11 mouse cellular contexts compared by ENCODE assay signal in the genomic region with DNA sequence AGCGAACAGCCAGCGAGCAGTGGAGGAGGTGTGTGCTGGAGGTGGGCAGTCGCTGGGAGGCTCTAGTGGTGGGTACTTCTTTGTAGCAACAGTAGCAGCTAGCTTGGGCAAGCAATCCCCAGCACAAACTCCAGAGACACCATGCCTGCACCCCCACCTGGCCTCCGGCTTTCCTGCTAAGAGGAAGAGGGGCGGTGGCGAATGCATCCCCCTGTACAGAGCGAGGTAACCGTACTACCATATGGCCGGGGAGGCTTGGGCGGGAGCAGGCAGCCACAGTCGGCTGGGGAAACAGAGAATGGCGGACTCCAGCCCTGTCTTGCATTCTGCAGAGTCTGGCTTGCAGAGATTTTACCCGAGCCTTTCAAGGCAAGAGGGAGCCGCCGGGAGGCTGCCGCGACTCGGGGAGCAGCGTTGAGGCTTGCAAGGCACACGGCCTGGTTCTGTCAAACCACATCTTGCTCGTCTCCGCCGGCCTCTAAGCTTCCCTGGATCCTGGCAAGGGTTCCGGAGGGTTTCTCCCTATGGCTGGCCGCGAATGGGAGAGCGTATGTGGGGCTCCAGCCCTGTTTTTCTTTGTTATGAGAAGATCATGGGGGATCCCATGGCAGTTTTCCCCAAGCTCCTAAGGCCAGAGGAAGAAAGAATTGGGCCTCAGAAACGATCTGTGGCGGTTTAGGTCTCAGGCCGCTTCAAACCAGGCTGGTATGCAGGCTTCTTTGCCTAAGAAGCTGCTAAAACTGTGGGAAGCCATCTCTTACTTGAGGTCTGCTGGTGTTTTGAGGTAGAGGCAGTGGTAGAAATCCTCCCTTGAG. TPM values are rescaled to one million over a fixed set of nuclear protein-coding genes. Genes with fewer than 3 reads are reported as not detected.
A peak's percentile ranks its signal among the peaks of the same experiment; 100 is the strongest.
DNase-seq lines count a peak whose midpoint lies in the region; ATAC-seq lines count a peak whose summit lies in the region.
"Had no signal": no experiment of that assay in that cellular context is flagged by ENCODE, and none has a peak within 500 bp of the region (broad histone marks: within the 10 kb centered on the region; RNA-seq: fewer than 3 reads in every experiment).

No protein-coding gene starts in this region.

- H3K27ac ChIP-seq in hindbrain, embryonic 11.5 days (ENCODE audit: low read depth, low read length), result no peak overlapping the region
- H3K27ac ChIP-seq in hindbrain, embryonic 14.5 days, result no peak overlapping the region
- H3K27ac ChIP-seq in heart, embryonic 15.5 days, result peak overlapping the region; percentile 91

- no peak for ATAC-seq in hindbrain, embryonic 11.5 days (ENCODE audit: low FRiP score)
- ATAC-seq in hindbrain, embryonic 14.5 days (ENCODE audit: low FRiP score), result no peak
- 0 out of 2 replicates have a peak, but pooled peaks have one; percentile 8 for ATAC-seq in heart, embryonic 15.5 days (replicated peaks; ENCODE audit: insufficient number of reproducible peaks, insufficient read depth, low FRiP score, low read depth)
- no peak for ATAC-seq in erythroblast, adult 5-6 weeks (replicated peaks; ENCODE audit: low FRiP score, poor library complexity, severe bottlenecking)

- no peaks in the 10 kb centered on the region for H3K9me3 ChIP-seq in hindbrain, embryonic 11.5 days (ENCODE audit: control insufficient read depth, low read length)
- no peaks in the 10 kb centered on the region for H3K9me3 ChIP-seq in hindbrain, embryonic 14.5 days (ENCODE audit: control insufficient read depth, low read length)
- H3K9me3 ChIP-seq in heart, embryonic 15.5 days (replicated peaks), result no peaks in the 10 kb centered on the region

- no peak overlapping the region for H3K4me2 ChIP-seq in hindbrain, embryonic 11.5 days (replicated peaks; ENCODE audit: low read depth, low read length)
- no peak overlapping the region for H3K4me2 ChIP-seq in hindbrain, embryonic 14.5 days (replicated peaks)
- peak overlapping the region; percentile 73 for H3K4me2 ChIP-seq in heart, embryonic 15.5 days

- no peaks in the 10 kb centered on the region for H3K36me3 ChIP-seq in hindbrain, embryonic 11.5 days (ENCODE audit: control insufficient read depth, insufficient read depth, low read length)
- H3K36me3 ChIP-seq in hindbrain, embryonic 14.5 days (replicated peaks; ENCODE audit: control insufficient read depth, insufficient read depth), result no peaks in the 10 kb centered on the region
- H3K36me3 ChIP-seq in heart, embryonic 15.5 days, result no peaks in the 10 kb centered on the region

- DNase-seq in hindbrain, embryonic 11.5 days (ENCODE audit: low spot score), result peak; percentile 62
- no peak for DNase-seq in hindbrain, embryonic 14.5 days (ENCODE audit: low spot score)
- peak; percentile 31 for DNase-seq in urinary bladder, adult 2 months (ENCODE audit: low spot score)
- DNase-seq in urinary bladder, postnatal 10 days (ENCODE audit: low spot score), result no peak
- no peak for DNase-seq in adipocyte (ENCODE audit: low spot score)
- no peak for DNase-seq in spleen, postnatal 36 days (ENCODE audit: low spot score in 2 of 2)
- DNase-seq: cerebellum, adult 8-10 months had no signal

- under 1% methylated on average over 30 of the region's 30 CpGs for WGBS in hindbrain, embryonic 11.5 days
- under 1% methylated on average over 30 of the region's 30 CpGs for WGBS in hindbrain, embryonic 14.5 days
- 3% methylated on average over 30 of the region's 30 CpGs for whole genome bisulfite sequencing in heart, embryonic 15.5 days

- H3K4me1 ChIP-seq in hindbrain, embryonic 11.5 days (replicated peaks; ENCODE audit: control insufficient read depth, insufficient read depth, low read length), result no peaks in the 10 kb centered on the region
- no peaks in the 10 kb centered on the region for H3K4me1 ChIP-seq in hindbrain, embryonic 14.5 days (replicated peaks; ENCODE audit: control insufficient read depth, insufficient read depth, low read length)
- H3K4me1 ChIP-seq in heart, embryonic 15.5 days (replicated peaks), result peaks cover 29% of the 10 kb centered on the region

- peaks cover 94% of the 10 kb centered on the region for H3K27me3 ChIP-seq in hindbrain, embryonic 11.5 days (ENCODE audit: control insufficient read depth, insufficient read depth, low read length)
- peaks cover 99% of the 10 kb centered on the region for H3K27me3 ChIP-seq in hindbrain, embryonic 14.5 days (ENCODE audit: control insufficient read depth, insufficient read depth, low read length)
- H3K27me3 ChIP-seq in heart, embryonic 15.5 days, result peaks cover 12% of the 10 kb centered on the region; the same call in 1 of the 2 replicates

- no peak overlapping the region for H3K9ac ChIP-seq in hindbrain, embryonic 11.5 days (ENCODE audit: low read depth, low read length)
- H3K9ac ChIP-seq in hindbrain, embryonic 14.5 days, result no peak overlapping the region
- H3K9ac ChIP-seq in heart, embryonic 15.5 days, result peak overlapping the region; percentile 71

- H3K4me3 ChIP-seq in hindbrain, embryonic 11.5 days (ENCODE audit: low read depth, low read length), result no peak overlapping the region
- no peak overlapping the region for H3K4me3 ChIP-seq in hindbrain, embryonic 14.5 days (replicated peaks; ENCODE audit: low read length)
- H3K4me3 ChIP-seq in heart, embryonic 15.5 days, result peak overlapping the region; percentile 60

RNA-seq across cellular contexts. Expression of a gene that starts 2.8 kb away (rescaled TPM):
- not detected in 2 replicates for polyA plus RNA-seq in hindbrain, embryonic 11.5 days (2014; fragmentation: Nextera tagmentation; extraction: Ambion mirVana)
- 0.04 and 0.22 TPM in 2 replicates for polyA plus RNA-seq in hindbrain, embryonic 14.5 days (2014; fragmentation: Nextera tagmentation; extraction: Ambion mirVana)
- 9.9 and 16.5 TPM in 2 replicates for polyA plus RNA-seq in urinary bladder, adult 2 months (2012; rRNA removed)
- 30.1 and 33.8 TPM in 2 replicates for polyA plus RNA-seq in heart, embryonic 15.5 days (2015; fragmentation: Nextera tagmentation; extraction: Ambion mirVana)
- total RNA-seq in erythroblast, adult 5-6 weeks (2015; ENCODE audit: low replicate concordance), result not detected in 2 replicates
- total RNA-seq in erythroblast, adult 5-6 weeks (2017; ENCODE audit: low replicate concordance), result 0.17 TPM in 1 of 2 replicates, not detected in the other
- total RNA-seq: hematopoietic stem cell, adult 5-6 weeks; left cerebral cortex, adult 8-10 months had no signal

Comparison
In these comparisons a context has a peak if more than half of its experiments do, and no peak if none do; other contexts are left out.
1. DNase-seq: peak in hindbrain, embryonic 11.5 days (single experiment) and urinary bladder, adult 2 months (single experiment); none in hindbrain, embryonic 14.5 days (single experiment), urinary bladder, postnatal 10 days (single experiment), adipocyte (single experiment) and spleen, postnatal 36 days (0 of 2).